Mouse (Mus musculus) gastrocnemius, postnatal 10 days (tissue): ENCODE data around the gene Pick1. TPM values are rescaled to one million over a fixed set of nuclear protein-coding genes. Genes with fewer than 3 reads are reported as not detected.

ENCODE experiments used
- DNase-seq: peaks from one replicate; pipeline ENCODE4 v3.0.0; 2021; ENCODE audit warnings: mixed read lengths
- total RNA-seq, 2 experiments: library from RNA; stranded (reverse); gene quantifications; 2 replicates each; pipeline ENCODE4 v1.2.3; 2021

The Pick1 gene
- total RNA-seq, 2 experiments from 2014 or later: 21.4 to 24.8 TPM

DNA sequence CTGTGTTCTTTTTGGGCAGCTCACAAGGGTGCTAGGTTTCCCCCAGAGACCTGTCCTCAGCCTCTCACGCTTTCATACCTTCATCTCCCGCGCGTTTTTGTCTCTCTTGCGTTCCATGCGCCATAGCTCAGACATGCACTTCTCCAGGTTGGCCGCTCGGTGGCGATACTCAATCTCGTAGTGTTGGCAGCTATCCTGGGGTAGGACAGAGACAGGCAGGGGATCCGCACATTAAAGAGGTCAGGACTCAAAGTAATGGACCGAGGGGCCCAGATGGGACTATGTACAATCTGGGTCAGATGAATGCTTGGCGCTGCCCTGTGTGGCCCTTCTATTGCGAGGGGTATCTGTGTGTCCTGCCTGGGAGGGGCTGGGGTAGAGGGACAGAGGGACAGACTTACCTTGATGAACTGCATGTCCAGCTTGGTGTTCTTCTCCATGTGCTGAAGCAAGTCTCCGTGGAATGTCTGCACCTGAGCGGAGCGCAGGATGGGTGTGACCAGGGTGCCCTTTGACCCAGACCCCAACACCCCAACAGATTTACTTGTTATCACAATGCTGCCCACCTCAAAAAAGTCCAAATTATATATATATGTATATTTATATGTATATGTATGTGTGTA lies 42.3 kb downstream of the Pick1 start:
- peak; percentile 56 for DNase-seq

DNA sequence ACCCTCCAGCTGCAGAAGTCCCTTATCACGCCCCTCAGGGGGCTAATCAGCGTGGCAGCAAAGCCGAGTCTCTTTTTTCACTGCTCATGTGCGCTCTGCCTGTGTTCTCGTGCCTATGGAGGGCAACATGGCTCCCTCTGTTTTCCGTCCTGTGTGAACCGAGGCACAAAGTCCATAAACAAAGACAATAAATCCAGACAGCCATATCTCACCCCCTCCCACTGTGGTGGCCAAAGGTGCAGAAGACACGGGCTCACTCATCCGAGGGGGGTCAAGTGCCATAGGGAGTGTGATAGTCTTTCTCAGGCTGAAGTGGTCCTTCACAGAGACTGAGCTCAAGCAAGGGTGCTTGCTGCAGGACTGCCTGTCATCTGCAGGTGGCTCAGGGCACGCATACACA lies 44.0 kb downstream of the Pick1 start:
- no peak for DNase-seq

DNA sequence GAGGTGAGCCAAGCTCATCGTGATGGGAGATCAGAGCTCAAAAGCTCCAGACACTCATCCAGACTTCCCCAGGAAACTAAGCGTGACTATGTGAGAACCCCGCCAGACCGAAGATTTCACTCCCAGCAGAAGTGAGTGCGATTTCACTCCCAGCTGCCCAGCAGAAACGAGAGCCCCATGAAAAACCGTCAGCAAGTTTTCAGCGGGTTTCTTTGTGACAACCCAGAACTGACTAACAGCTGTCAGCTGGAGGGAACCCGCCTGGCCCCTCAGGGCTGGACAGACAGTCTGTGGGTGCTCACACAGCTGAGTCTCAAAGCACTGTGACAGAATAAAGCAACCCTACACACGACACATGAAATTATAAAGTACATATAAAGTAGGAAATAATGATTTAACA lies 48.8 kb downstream of the Pick1 start:
- no peak for DNase-seq

DNA sequence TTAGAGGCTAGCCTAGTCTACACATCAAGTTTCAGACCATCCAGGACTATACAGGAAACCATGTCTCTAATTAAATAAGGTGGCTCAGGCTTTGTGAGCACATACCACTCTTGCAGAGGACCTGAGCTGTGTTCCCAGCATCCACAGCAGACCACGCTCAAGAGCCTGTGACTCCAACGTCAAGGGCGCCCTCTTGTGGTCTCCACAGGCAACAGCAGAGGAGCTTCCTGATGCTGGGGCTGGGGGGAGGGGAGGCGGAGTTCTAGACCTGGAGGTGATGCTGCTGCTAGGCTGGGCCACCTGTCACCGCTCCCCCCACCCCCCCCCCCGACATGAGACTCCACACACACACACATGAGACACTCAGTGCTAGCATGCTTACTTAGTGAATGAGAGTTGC lies 51.2 kb downstream of the Pick1 start:
- DNase-seq: no peak

DNA sequence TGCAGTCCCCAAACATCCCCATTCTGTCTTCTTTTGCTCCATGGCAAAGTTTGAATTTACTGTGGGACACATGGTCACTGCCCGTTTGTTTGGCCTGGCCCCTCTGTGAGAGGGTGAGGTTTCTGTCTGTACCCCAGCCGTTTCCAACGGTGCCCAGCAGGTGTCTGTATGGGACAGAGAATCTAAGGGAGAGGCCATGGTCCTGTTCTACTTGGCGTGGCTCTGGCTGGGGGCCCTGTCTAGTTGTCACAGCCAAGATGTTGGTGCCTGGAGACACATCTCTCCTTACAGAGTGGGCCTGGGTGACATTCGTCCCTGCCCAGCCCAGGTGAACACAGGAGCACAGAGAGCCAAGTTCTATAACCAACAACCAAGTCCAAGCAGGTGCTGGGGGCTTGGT lies 51.9 kb downstream of the Pick1 start:
- no peak for DNase-seq

DNA sequence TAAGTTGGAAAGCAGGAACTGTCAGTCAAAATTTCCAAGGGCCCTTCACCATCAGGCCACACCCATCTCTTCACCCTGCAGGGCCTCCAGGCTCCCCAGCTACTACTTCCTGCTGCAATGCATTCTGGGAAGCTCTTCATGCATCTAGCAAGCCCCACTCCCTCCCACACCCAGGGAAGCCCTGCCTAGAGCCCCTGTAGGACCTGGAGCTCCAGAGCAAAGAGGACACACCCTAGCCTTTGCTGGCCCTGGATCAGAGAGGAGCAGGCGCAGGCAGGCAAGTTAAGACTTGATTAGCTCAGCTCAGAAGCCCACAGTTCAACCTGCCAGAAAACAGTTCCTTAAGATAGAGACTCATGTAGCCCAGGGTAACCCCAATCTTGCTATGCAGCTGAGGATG lies 52.4 kb downstream of the Pick1 start:
- no peak for DNase-seq

DNA sequence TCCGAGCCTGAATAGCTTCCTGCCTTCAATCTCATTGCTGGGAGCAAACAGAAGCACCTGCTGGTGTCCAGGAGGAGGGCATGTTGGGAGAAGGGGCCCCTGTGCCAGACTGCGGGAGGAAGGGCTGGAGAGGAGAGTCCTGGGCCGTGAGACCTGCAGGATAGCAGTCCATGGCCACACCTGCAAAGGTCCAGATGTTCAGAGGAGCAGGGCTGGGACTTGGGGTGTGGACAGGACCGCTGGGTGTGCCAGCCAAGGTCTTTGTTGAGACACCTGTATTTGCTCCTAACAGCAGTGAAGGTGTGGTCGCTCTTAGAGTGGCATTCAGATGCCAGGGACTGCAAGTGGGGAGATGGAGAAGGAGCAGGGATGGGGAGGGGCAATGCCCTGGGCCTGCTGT lies 53.5 kb downstream of the Pick1 start:
- no peak for DNase-seq

DNA sequence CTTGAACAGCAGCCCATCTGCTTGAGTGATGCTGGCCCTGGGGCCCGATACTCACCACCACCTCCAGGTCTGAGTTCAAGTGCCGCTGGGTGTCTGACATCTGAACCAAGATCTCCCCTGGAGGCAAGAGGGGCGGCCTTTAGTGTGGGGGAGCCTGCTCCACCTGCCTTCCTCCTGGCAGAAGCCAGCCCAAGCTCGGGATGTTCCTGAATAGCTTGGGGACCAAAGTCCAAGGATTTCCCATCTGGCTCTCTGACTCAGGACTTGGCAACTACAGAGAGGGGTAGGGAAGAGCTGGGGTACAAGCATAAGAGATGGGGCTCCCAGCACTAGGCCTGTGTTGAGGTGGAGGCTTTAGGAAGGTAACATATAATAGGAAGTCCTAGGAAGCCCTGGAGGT lies 54.4 kb downstream of the Pick1 start:
- no peak for DNase-seq

DNA sequence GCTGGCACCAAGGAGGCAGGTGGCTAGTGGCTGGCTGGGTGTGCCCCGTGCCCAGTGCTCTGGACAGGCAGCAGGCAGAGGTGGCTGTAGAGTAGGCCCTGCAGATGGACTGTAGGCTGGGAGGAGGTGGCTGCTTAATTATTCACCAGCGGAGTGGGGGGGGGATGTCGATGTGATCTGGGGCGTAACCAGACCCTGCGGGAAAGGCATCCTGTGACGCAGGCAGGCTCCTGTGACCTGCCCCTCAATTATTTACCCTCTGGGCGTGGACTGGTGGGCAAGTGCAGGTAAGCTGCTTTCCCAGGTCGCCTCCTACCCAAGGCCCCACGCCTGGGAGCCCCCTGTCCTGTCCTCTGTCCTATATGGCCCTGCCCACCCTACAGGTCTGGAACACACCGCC lies 56.4 kb downstream of the Pick1 start, which contains the start of gene Baiap2l2:
Gene Baiap2l2 (minus strand): TSS at position 139 of the 400 bp plus-strand sequence.
- DNase-seq: no peak

DNA sequence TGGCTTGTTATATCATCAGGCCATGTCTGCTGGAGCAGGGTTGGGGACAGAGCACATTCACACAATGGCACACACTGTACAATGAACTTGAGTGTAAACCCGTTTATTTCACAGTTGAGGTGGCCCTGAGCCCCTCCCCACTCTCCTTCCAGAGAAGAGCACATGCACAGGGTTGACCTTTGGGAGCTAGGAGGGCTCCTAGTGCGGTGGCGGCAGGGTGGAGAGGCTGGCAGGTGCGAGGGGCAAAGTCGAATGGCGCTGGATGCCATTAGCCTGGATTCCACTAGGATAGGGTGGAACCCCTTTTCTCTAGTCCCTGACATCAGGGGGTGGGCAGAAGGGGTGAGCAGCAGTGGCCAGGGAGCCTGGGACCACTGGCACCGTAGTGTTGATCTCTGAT lies 57.2 kb downstream of the Pick1 start:
- no peak for DNase-seq

DNA sequence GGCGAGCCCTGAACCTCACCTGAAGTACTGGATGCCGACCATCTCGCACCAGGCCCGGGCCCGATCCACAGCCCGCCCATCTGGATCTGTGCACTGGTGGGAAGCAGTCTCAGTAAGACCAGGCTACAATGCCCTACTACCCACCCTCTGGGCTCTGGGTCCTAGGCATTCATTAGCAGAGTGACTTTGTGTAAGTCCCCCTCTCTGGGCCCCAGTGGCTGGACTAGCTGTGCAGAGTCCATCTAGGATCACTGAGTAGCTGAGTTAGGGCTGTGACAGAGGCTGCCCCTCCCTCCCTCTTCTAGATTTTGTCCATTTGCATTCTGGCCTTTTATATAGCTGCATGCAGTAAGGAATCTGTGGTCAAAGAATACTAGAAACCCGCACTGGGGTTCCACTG lies 58.1 kb downstream of the Pick1 start:
- no peak for DNase-seq

DNA sequence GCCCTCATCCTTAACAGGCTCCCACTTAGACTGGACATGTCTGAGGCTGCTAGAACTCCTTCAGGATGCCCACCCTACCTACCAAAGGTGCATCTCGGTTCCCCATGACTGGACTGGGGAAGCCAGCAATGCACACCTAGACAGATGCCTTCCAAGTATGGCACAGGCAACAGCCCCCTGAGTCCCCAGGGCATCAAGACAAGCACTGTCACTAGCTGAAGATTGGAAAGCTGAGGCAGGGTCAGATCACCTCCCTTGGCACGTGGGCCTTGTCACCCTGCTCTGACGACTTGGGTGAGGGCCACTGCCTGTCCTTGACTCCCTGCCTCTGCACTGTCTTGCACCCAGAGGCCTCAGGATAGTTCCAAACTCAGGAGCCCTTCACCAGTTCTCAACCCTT lies 59.4 kb downstream of the Pick1 start:
- no peak for DNase-seq

DNA sequence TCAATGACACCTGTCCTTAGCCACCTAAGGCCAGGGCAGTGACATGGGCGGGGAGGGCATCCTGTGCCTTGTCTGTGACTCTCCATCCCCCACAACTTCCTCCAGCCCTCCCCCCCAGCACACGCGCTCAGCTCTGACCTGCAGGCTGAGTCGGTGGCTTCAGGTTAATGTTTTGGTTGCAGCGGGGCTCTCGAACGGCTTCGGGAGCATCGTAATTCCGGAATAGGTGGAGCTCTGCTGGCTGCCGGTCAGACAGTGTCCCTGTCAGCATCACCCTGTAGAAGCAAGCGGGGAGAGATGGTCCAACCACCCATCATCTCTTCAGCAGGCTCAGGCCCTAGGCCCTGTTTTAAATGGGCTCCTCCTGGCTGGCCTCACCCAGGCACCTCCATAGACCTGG lies 60.5 kb downstream of the Pick1 start:
- DNase-seq: no peak

DNA sequence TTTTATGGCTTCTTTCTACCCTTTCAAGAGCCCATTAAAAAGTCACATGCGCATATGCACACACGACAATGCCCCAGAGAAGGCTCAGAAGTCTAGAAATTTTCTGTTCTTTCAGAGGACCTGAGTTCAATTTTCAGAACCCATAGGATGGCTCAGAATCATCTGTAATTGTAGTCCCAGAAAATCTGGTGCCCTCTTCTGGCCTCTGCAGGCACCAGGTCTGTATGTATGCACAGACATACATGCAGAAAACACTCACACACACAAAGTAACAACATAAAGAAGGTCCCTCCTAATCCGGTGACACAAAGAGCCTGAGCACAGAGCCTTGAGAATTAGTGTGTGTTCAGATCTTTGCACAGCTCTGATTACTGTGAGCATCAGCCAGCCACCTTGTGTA lies 61.4 kb downstream of the Pick1 start:
- DNase-seq: no peak

DNA sequence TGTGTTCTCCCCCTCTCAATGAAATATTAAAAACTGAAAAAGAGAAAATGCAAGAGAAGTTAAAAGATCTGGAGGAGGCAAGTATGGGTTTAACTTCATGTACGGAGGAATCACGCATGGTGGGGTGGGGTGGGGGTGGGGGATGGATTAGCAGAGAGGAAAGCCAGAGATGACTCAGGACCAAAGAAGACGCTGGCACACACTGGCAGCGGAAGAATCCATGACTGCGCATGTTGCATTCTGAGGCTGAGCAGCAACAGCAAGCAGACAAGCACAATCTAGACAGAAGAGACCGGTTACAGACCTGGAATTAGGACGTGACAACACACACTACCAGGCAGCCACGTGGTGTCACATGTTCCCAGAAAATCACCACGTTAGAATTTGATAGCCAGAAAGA lies 63.8 kb downstream of the Pick1 start:
- no peak for DNase-seq

DNA sequence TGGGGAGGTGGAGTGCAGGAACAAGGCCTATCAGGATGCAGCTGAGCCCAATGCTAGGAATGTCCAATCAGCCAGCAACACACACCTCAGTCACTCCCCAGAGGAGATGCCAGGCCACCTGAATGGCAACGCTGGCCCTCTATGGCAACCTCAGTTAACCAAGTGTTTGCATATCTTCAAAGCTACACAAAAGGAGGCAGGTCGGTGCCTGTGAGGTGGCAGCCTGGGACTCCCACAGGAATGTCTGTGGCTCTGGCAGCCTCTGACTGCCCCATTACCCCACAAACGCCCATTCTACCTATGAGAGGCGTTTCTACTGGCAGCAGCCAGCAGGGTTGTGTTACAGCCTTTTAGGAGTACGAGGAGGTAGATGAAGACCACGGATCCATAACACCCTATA lies 69.6 kb downstream of the Pick1 start:
- no peak for DNase-seq

Other genes starting within 250 kb of the Pick1 start
- gene H1f0, start 200.7 kb upstream of the Pick1 start, total RNA-seq: 100 to 1,000 TPM; 193 to 214 TPM
- under 1 TPM; 0.25 to 0.35 TPM for gene Galr3, start 187.3 kb upstream of the Pick1 start, total RNA-seq
- gene Ankrd54, start 166.3 kb upstream of the Pick1 start, total RNA-seq: 1 to 10 TPM; 6.1 to 8.6 TPM
- gene Eif3l, start 154.0 kb upstream of the Pick1 start, total RNA-seq: 10 to 100 TPM; 80.0 to 86.2 TPM
- 10 to 100 TPM; 17.4 to 20.4 TPM for gene Micall1, start 120.3 kb upstream of the Pick1 start, total RNA-seq
- gene Polr2f, start 88.2 kb upstream of the Pick1 start, total RNA-seq: 10 to 100 TPM; 73.5 to 80.9 TPM
- 1 to 10 TPM in 1 of 2 experiments, under 1 TPM in 1; 0.54 to 1.1 TPM for gene 1700088E04Rik, start 87.9 kb upstream of the Pick1 start, total RNA-seq
- gene Sox10, start 63.9 kb upstream of the Pick1 start, total RNA-seq: 1 to 10 TPM; 7.6 to 8.1 TPM
- under 1 TPM; 0.45 to 0.54 TPM for gene Gm49486, start 218 bp downstream of the Pick1 start, total RNA-seq
- gene Slc16a8, start 25.6 kb downstream of the Pick1 start, total RNA-seq: under 1 TPM in 1 of 2 experiments, not detected in 1; 0.14 TPM
- 1 to 10 TPM; 3.1 to 3.6 TPM for gene Baiap2l2, start 56.4 kb downstream of the Pick1 start, total RNA-seq
- 1 to 10 TPM; 9.2 to 9.8 TPM for gene Pla2g6, start 99.2 kb downstream of the Pick1 start, total RNA-seq
- gene Maff, start 117.4 kb downstream of the Pick1 start, total RNA-seq: 1 to 10 TPM; 2.0 to 2.6 TPM
- gene Tmem184b, start 174.4 kb downstream of the Pick1 start, total RNA-seq: 10 to 100 TPM; 42.0 to 47.5 TPM
- gene Csnk1e, start 226.4 kb downstream of the Pick1 start, total RNA-seq: 10 to 100 TPM; 55.5 to 60.8 TPM